Mouse (Mus musculus) kidney, postnatal 36 days (tissue): ENCODE results near the gene Vars.
"Not testable (repeated sequence)": the region's sequence is repeated elsewhere in the genome, so short reads cannot be mapped to it uniquely, and the experiment has no call there.

Source experiments
- DNase-seq, 2 experiments: peaks; one replicate each; pipeline ENCODE4 v3.0.0; 2021 to 2022; ENCODE audit warnings: mixed read lengths in 2 of 2

Gene Vars

DNA sequence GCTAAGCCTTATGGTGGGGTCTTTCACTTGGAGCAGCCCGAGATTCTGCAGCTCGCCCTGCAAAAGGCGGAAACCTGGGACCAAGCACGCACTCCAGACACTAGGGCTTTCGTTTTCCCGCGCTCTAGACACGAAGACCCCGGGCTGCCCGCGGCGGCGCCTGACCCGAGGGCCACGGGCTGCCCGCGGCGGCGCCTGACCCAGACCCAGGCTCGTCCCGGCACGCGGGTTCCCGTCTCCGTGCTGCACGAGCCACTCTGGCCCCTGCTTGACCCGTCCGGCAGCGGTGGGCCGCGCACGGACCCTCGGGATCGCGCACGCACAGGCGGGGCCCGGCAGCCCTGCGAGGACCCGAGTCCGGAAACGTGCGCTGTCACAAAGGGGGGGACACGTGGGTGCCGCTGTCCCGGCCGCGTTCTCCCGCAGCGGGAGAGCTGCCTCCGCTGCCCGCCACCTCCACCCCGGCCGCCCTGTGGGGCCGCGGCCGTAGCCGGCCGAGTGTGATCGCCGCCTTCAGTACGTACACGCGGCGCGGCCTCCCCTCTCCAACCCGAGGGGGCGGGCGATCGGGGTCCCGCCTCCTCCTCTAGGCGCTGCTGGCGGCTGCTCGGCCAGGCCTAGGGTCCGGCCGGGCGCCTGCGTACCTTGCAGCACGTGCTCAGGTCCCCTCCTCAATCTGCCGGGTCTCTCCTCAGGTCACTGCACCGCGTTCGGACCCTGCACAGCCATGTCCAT is at the start of gene Vars:
Gene Vars (plus strand): TSS at position 271 of the 735 bp plus-strand sequence.
- peak; percentile 85 to 89 for DNase-seq

DNA sequence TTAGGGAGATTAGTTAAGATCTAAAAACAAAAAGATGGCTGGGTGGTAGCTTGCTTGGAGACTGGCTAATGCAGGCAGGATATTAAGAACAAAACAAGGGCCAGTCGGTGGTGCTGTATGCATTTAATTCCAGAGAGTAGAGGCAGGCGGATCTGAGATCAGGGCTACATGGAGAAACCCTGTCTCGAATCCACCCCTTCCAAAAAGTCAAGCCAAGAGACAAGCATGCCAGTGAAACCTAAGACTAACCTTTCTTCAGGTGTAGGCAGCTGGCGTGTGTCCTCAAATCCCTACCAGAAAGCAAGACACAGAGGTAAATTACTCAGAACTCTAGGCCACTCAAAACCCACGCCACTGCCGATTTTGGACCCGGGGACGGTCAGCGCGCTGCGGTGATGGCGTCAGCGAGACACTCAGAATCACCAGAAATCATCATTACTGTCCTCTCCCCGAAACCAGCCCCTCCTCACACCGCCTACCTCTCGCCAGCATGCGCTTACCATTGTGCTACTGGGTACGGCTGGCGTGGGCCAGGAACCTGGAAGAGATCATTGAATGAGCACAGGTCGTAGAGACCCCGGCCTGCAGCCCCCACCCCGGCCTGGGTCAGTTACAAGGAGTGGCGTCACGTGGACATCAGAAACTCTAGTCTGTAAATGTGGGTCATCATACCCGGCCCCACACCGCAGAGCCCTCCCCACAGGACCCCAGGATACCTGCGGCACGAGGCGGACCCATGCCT is 49.0 kb upstream of the Vars start:
- DNase-seq = no peak

DNA sequence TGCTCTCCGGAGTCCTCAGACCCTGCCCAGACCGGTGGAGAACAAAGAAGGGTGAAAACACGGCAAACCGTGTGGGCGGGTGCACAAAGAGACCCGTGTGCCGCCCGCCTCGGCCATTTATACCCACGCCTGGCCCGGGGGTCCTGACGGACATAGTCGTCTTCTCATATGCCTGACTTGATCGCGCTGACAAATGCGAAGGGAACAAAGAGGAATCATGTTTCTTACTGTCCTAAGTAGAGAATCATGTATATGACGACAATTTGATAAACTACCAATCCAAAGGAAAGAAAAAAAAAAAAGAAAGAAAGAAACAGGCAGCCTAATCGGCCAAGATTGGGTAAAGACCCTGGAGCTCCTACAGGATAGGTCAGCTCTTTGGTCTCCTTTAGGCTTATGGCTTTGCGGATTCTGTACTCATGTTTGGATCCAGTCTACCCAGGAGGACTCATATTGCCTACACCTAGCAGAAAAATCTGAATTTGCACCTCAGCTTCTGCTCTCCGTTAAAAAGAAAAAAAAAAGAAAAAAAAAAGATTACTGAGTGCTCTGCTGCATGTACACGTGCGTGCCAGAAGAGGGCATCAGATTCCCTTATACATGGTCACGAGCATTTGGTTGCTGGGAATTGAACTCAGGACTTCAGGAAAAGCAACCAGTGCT is 48.3 kb upstream of the Vars start:
- DNase-seq = peak; percentile 66 to 84

DNA sequence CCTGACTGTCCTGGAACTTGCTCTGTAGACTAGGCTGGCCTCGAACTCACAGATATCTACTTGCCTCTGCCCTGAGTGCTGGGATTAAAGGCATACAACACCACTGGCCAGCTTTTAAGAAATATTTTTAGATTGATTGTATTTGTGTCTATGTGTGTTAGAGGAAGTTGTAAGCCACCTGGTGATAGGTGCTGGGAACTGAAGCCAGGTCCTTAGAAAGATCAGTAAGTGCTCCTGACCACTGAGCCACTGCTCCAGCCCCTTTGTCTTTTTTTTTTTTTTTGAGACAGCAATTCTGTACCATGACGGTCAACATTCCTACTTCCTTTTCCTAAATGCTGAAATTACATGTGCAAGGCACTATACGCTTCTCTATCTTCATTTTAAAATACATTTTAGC is 47.5 kb upstream of the Vars start:
- no peak for DNase-seq

DNA sequence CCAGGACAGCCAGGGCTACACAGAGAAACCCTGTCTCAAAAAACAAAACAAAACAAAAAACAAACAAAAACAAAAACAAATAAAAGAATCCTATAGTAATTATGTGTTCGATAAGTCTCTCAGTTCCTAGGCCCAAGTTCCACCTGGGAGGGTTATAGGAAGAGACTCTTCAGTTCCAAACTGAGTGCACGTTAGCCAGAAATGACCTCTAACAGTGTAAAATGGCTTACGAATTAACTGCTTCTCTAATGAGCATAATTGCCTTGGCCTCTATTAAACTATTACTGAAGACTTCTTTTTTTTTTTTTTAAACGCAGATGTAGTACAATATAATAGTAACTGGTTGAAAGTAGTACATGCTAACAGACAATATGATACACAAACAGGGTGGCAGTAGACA is 46.9 kb upstream of the Vars start:
- peak in 1 of 2 experiments; percentile 57 for DNase-seq

DNA sequence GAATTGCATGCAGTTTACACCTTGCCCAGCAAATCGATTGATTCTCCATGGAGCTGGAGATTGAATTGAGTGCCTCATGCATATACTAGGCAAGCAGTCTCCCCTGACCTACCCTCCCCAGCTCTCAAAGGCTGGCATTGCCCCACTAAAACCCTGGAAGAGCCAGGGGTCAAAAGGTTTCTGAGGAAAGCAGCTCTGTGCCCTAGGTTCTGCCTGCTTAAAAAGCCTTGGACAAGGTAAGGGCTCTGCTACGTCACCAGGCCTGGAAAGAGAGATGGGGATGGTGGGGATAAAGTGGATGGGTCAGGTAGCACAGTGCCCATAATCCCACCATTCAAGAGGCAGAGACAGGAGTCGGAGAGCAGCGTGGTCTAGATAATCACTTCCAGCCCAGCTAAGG is 46.0 kb upstream of the Vars start:
- DNase-seq = no peak

DNA sequence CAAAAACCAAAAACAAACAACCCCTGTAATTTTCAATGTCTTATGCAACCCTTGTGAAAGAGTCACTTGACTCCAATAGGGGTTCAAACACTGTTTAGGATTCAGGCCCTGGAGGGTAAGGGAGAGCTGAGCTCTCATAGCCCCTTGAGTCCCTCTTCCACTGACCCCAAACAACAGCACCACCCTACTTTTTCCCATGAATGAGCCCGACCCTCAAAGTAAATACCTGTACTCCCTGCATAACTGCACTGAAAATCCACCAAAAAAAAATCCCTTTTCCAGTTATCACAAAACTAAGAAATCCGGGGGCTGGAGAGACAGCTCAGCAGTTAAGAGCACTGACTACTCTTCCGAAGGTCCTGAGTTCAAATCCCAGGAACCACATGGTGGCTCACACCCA is 44.9 kb upstream of the Vars start:
- DNase-seq = no peak

DNA sequence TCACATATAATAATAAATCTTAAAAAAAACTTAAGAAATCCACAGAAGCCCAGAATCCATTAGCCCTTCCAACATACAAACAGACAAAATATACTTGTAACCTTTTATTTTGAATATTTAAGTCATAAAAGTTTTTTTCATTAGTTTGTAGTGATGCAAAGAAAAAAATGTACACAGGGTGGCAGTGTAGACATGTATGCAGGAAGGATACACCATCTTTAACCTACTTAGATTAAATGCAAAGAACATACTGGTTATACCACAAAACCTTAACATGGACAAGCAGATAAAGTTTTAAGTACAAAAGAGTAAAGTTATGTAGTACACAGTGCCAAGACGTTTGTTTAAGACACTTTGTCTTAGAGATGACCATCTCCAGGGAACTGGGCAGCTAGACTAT is 44.4 kb upstream of the Vars start:
- DNase-seq = no peak

DNA sequence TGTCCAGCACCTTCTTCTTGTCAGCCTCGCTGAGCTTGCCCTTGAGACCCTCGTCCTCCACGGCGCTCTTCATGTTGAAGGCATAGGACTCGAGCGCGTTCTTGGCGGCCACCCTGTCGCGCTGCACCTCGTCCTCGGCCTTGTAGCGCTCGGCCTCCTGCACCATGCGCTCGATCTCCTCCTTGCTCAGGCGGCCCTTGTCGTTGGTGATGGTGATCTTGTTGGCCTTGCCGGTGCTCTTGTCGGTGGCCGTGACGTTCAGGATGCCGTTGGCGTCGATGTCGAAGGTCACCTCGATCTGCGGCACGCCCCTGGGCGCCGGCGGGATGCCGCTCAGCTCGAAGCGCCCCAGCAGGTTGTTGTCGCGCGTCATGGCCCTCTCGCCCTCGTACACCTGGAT is 43.5 kb upstream of the Vars start:
- DNase-seq = not testable (repeated sequence)

DNA sequence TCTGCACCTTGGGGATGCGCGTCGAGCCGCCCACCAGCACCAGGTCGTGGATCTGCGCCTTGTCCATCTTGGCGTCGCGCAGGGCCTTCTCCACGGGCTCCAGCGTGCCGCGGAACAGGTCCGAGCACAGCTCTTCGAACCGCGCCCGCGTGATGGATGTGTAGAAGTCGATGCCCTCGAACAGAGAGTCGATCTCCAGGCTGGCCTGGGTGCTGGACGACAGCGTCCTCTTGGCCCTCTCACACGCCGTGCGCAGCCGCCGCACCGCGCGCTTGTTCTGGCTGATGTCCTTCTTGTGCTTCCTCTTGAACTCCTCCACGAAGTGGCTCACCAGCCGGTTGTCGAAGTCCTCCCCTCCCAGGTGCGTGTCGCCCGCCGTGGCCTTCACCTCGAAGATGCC is 42.8 kb upstream of the Vars start:
- DNase-seq = not testable (repeated sequence)

DNA sequence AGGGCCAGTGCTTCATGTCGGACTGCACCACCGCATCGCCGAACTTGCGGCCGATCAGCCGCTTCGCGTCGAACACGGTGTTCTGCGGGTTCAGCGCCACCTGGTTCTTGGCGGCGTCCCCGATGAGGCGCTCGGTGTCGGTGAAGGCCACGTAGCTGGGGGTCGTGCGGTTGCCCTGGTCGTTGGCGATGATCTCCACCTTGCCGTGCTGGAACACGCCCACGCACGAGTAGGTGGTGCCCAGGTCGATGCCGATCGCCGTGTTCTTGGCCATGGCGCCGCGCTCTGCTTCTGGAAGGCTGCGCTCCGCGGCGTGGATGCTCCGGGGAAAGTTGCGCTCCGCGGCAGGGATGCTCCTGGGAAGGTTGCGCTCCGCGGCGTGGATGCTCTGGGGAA is 42.1 kb upstream of the Vars start:
- DNase-seq = not testable (repeated sequence)

DNA sequence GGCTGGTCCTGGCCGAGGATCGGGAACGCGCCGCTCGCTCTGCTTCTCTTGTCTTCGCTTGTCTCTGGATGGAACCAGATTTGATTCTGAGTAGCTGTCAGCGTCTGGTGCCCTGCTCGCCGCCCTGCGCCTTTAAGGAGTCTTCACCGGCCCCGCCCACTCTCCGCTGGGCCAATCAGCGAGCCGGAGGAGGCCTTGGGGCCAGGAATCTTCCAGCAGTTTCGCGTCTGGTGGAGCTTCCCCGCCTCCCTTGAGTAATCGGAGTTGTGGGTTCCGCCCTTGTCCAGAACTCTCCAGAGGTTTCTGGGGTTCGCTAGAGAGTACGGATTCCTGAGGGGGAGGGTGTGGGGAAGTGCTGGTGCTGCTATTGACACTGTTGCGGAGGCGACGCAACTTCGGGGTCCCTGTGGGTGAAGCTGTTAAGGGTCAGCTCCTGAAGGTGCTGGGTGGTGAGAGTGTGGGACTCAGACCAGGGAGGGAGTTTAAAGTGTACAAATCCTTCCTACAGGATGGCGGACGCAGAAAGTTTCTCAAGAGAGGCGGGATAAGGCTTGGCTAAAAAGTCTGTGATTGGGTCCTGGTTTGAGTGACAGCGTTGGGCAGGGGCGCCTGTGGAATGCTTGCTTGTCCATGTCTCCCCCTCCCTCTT is 41.5 kb upstream of the Vars start, which contains the start of gene Hspa1b:
Gene Hspa1b (minus strand): TSS at position 109 of the 649 bp plus-strand sequence.
- DNase-seq = peak; percentile 84 to 88

DNA sequence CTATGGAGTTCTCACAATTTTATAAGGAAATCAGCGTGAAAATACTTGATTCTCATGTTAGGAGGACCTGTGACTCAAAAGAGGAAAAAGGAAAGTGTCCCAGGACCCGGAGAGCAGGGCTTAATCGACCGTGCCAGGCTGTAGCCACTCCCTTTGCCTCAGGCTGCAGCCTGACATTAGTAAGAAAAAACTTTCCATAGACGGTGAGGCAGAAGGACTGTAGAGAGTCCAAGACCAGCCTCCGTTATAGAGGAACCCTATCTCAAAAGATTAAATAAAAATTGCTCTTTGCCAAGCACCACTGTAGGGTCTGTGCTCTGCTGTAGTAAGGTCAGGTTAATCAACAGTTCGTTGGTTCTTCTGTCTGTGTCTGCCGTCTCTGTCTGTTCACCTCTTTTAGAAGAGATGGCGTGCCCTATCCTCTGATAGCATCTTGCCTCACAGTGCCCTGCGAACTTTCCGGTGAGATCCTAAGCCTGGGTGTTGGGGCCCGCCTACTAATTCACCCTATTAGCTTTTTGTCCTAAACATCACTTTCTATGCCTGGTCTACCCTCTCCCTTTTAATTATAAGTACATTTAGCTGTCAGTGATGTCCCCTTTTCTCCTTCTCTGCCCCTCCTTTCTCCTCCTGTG is 40.8 kb upstream of the Vars start:
- peak; percentile 70 to 73 for DNase-seq

DNA sequence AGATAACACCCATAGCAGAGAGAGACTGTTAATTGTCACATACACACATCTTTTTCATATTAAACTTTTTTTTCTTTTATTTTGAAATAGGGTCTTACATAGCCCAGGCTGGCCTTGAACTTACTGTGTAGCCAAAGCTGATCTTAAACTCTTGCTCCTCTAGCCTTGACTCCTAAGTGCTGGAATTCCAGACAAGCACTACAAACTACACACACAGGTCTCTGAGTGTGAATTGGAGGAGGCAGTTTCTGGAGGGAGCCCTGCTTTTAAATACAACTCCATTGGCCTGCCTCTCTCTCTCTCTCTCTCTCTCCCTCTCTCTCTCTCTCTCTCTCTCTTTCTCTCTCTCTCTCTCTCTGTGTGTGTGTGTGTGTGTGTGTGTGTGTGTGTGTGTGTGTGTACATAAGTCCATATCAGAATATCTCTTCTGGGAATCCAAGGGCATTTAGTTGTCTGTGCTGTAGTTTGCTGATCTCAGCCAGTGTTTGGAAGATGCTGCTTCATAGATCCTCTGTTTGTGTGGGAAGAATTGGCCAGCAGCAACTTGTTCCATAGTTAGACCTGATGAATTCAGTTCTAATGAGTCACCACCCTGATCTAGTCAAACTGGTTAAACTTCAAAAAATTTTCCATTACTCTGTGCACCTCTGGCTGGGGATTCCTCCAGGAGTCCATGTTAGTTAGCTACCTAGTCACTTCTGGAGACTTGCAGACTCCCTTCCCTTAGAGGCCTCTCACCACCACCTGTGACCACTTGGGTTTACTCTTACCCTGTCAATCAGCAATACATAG is 39.9 kb upstream of the Vars start:
- DNase-seq = peak in 1 of 2 experiments; percentile 43

DNA sequence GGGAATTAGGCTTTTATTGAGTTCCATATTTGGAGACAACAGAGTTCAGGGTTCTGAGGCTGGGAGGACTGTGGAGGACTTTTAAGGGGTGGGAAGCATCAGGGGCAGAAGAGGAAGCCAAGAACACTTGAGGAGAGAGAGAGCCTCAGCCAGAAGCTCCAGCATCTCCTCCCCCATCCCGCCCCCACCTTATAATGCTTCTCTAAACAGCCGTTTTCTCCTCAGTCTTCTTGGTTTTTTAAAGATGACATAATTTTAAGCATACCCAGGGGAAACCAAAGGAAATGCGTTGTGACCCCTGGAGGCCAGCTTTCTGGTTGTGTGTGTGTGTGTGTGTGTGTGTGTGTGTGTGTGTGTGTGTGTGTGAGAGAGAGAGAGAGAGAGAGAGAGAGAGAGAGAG is 38.7 kb upstream of the Vars start:
- no peak for DNase-seq

DNA sequence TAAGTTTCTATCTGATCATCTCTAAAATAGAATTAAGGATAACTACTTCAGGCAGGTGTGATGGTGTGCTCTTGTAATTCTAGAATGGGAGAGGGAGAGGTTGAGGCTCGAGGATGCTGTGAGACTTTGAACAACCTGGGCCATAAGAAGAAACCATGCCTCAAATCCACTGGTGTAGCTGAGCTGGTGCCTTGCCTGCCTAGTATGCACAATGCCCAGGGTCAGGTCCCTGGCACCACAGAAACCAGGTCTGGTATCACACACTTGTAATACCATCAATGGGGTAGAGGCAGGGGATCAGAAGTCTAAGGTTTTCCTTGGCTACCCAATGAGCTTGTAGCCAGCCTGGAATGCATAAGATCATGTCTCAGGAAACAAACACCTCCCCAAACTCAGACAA is 37.9 kb upstream of the Vars start:
- no peak for DNase-seq

DNA sequence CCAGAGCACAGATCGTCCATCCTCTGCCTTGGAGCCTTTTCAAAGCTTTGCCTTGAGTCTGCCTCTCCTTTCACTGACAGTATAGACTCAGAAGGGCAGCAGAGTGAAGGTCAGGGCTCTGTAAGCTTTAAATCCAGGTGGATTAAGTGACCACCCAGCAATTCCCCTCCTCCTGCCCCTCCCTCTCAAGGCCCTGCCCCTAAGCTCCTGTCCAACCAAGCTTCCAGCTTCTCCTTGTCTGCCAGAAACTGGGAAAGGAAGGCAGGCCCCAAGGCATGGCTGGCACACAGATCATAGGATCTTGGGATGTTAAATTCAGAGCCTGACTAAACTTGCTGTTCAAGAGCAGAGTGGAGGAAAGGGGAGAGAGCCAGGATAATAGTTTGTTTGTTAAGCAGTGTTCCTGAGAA is 36.1 kb upstream of the Vars start:
- peak; percentile 53 to 73 for DNase-seq

DNA sequence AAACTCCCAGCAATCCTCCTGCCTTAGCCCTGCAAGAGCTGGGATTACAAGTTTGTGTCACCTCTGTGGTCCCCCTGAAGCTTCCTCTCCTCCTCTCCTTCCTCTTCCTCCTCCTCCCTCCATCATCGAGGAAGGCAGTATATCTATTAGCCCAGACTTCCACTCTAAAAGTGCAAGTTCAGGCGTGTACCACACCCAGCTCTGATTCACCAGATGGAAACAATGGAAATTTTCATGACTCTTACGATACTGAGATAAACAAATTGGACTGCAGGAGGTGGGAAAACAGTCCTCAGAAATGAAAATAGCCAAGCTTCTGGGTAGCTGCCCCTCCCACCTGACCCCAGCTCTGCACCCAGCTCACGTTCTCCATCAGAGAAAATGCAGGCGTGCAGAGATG is 35.2 kb upstream of the Vars start:
- DNase-seq = no peak

DNA sequence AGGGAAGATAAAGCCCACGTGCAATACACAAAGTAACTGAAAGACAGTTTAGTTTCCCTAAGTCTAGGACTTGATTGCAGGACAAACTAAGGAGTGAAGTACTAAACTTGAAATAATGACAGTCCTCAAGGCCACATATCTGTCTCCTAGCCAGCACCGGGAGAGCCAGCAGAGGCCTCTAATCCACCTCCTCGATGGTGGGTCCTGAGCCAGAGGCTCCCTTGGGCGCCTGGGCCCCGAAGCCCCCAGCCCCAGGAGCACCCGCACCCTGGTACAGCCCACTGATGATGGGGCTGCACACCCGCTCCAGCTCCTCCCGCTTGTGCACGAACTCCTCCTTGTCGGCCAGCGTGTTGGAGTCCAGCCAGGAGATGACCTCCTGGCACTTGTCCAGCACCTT is 31.0 kb upstream of the Vars start, which contains the start of gene Gm20481:
Gene Gm20481 (plus strand): TSS at position 91 of the 400 bp plus-strand sequence.
- DNase-seq = not testable (repeated sequence)

DNA sequence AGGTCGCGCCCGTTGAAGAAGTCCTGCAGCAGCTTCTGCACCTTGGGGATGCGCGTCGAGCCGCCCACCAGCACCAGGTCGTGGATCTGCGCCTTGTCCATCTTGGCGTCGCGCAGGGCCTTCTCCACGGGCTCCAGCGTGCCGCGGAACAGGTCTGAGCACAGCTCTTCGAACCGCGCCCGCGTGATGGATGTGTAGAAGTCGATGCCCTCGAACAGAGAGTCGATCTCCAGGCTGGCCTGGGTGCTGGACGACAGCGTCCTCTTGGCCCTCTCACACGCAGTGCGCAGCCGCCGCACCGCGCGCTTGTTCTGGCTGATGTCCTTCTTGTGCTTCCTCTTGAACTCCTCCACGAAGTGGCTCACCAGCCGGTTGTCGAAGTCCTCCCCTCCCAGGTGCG is 29.9 kb upstream of the Vars start:
- not testable (repeated sequence) for DNase-seq

DNA sequence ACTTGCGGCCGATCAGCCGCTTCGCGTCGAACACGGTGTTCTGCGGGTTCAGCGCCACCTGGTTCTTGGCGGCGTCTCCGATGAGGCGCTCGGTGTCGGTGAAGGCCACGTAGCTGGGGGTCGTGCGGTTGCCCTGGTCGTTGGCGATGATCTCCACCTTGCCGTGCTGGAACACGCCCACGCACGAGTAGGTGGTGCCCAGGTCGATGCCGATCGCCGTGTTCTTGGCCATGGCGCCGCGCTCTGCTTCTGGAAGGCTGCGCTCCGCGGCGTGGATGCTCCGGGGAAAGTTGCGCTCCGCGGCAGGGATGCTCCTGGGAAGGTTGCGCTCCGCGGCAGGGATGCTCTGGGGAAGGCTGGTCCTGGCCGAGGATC is 29.1 kb upstream of the Vars start:
- DNase-seq = not testable (repeated sequence)
